Mouse (Mus musculus) embryonic facial prominence, embryonic 10.5 days (tissue): Measurements from ENCODE around the gene Adamts8. TPM values are rescaled to one million over a fixed set of nuclear protein-coding genes. Genes with fewer than 3 reads are reported as not detected.
A peak's percentile ranks its signal among the peaks of the same experiment; 100 is the strongest.

ENCODE experiments used
- DNase-seq: peaks from one replicate; pipeline ENCODE4 v3.0.0-alpha.2; 2017; ENCODE audit warnings: low spot score
- H3K27ac ChIP-seq: fragments of 300-500 bp; sonication (generic); replicated peaks from 2 replicates; pipeline ENCODE4 v1.5.1; 2016; ENCODE audit warnings: mild to moderate bottlenecking
- H3K27me3 ChIP-seq: fragments of 300-500 bp; sonication (generic); replicated peaks from 2 replicates; pipeline ENCODE4 v1.6.1; 2016; ENCODE audit warnings: low read depth, mild to moderate bottlenecking; ENCODE audit not compliant: poor library complexity, severe bottlenecking
- H3K36me3 ChIP-seq: fragments of 300-500 bp; sonication (generic); replicated peaks from 2 replicates; pipeline ENCODE4 v1.6.1; 2016; ENCODE audit warnings: mild to moderate bottlenecking, moderate library complexity
- H3K4me1 ChIP-seq: fragments of 300-500 bp; sonication (generic); 2 replicates; pipeline ENCODE4 v1.6.1; 2016
- H3K4me3 ChIP-seq: fragments of 300-500 bp; sonication (generic); 2 replicates; pipeline ENCODE4 v1.5.1; 2016; ENCODE audit warnings: mild to moderate bottlenecking, moderate library complexity
- H3K9me3 ChIP-seq: fragments of 300-500 bp; sonication (generic); 2 replicates; pipeline ENCODE4 v1.6.1; 2016; ENCODE audit warnings: mild to moderate bottlenecking
- WGBS: fragments of 180-500 bp; shearing (Covaris S2); methylation state at CpG from one replicate; pipeline ENCODE4 v1.1.7; 2016; 5-methylcytosine and 5-hydroxymethylcytosine counted together
- polyA plus RNA-seq: library from polyadenylated mRNA; unstranded; fragments of >200 nt; fragmentation: Nextera tagmentation; extraction: Ambion mirVana; gene quantifications from 2 replicates; pipeline ENCODE4 v1.2.1, GENCODE M21; 2016

Adamts8 gene
- polyA plus RNA-seq, 1 experiment from 2014 or later = 0.57 TPM

GRCm38 (mm10) chr9:30934827-30935226 is 7.5 kb upstream of the Adamts8 start:
- Histone ChIP-seq H3K36me3 (no peaks in the 10 kb centered on the region), H3K27me3 (peaks cover 19% of the 10 kb centered on the region; the same call in 1 of the 2 replicates), H3K4me3 (no peak overlapping the region), H3K27ac (no peak overlapping the region), H3K4me1 (no peaks in the 10 kb centered on the region), H3K9me3 (no peaks in the 10 kb centered on the region)
- 73% methylated on average over 6 of the region's 6 CpGs for WGBS
- no peak for DNase-seq

DNA sequence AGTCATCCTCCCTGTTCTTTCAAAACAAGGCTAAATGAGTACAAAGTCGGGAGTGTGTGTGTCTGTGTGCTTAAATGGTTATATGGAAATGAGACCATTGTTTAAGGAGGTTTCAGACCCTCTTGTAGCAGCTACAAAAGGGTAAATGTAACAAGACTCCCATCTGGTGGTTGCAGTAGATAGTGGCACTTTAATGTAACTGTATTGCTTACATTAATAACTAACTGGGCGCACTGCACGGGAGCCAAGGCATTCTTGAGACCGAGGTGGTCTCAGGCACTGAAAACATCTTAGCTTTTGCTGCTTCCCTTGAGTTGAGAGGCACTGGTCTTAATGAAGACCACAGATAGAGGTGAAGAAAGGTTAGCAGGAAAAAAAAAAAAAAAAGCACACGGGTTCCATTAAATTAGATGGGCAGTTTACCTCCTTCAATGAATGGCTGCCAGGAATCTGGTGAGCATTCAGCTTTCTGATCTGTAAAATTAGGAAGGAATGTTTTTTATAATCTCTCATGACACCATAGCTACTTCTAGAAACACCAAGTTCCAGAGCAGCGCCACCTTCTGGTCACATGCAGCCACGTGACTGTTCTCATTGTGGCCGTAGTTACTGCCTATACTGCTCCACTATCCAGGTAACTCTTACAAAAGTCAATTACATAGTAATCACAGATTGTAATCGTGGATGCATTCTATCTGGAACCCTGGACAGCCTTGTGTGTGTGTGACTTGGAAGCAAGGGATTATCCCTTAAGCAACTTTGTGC is 5.5 kb upstream of the Adamts8 start:
- no peak overlapping the region for H3K4me3 ChIP-seq
- DNase-seq = peak; percentile 59
- WGBS = 37% methylated on average over 9 of the region's 9 CpGs
- no peak overlapping the region for H3K27ac ChIP-seq
- H3K36me3 ChIP-seq = no peaks in the 10 kb centered on the region
- no peaks in the 10 kb centered on the region for H3K4me1 ChIP-seq
- H3K9me3 ChIP-seq = no peaks in the 10 kb centered on the region
- peaks cover 34% of the 10 kb centered on the region for H3K27me3 ChIP-seq

DNA sequence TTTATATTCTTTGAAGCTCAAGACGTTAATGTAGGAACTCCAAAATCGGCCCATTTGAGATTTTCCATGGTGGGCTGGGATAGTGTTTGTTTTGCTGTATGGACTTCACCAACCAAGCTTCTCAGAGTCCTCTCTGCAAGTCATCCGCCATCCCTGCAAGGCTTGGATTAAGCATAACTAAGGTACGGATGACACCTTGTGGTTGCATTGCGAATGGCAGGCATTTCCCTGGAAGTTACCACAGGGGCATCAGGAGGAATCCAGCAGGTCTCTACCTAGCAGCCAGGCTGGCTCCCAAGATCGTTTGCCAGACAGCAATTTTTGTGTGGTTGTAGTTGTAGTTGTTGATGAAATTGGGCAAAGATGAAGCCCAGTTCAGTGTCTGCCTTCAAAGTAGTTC is 2.0 kb upstream of the Adamts8 start:
- no peaks in the 10 kb centered on the region for H3K36me3 ChIP-seq
- WGBS = 6% methylated on average over 6 of the region's 6 CpGs
- peak; percentile 89 for DNase-seq
- no peak overlapping the region for H3K4me3 ChIP-seq
- no peak overlapping the region for H3K27ac ChIP-seq
- H3K4me1 ChIP-seq = peaks cover 15% of the 10 kb centered on the region
- no peaks in the 10 kb centered on the region for H3K9me3 ChIP-seq
- peaks cover 61% of the 10 kb centered on the region for H3K27me3 ChIP-seq

GRCm38 (mm10) chr9:30943341-30943740 is 979 bp downstream of the Adamts8 start:
- no peak for DNase-seq
- H3K27me3 ChIP-seq = peaks cover 72% of the 10 kb centered on the region
- no peaks in the 10 kb centered on the region for H3K9me3 ChIP-seq
- H3K36me3 ChIP-seq = no peaks in the 10 kb centered on the region
- WGBS = 1% methylated on average over 14 of the region's 14 CpGs
- no peak overlapping the region; the same call in 1 of the 2 replicates for H3K27ac ChIP-seq
- peaks cover 15% of the 10 kb centered on the region for H3K4me1 ChIP-seq
- H3K4me3 ChIP-seq = peak overlapping the region; percentile 64

- 22% methylated on average over 1 of the region's 1 CpGs for WGBS
- H3K27me3 ChIP-seq = peaks cover 69% of the 10 kb centered on the region
- H3K27ac ChIP-seq = no peak overlapping the region
- H3K4me1 ChIP-seq = peaks cover 15% of the 10 kb centered on the region
- H3K36me3 ChIP-seq = no peaks in the 10 kb centered on the region
- no peak overlapping the region for H3K4me3 ChIP-seq
- no peak for DNase-seq
- H3K9me3 ChIP-seq = no peaks in the 10 kb centered on the region
These were observed 1.9 kb downstream of the Adamts8 start for GRCm38 (mm10) chr9:30944234-30944633.

- no peak for DNase-seq
- 63% methylated on average over 1 of the region's 1 CpGs for WGBS
- Histone ChIP-seq H3K36me3 (no peaks in the 10 kb centered on the region), H3K27ac (no peak overlapping the region), H3K4me3 (no peak overlapping the region), H3K4me1 (peaks cover 15% of the 10 kb centered on the region), H3K27me3 (peaks cover 69% of the 10 kb centered on the region), H3K9me3 (no peaks in the 10 kb centered on the region)
These were observed 2.9 kb downstream of the Adamts8 start for GRCm38 (mm10) chr9:30945276-30945675.

DNA sequence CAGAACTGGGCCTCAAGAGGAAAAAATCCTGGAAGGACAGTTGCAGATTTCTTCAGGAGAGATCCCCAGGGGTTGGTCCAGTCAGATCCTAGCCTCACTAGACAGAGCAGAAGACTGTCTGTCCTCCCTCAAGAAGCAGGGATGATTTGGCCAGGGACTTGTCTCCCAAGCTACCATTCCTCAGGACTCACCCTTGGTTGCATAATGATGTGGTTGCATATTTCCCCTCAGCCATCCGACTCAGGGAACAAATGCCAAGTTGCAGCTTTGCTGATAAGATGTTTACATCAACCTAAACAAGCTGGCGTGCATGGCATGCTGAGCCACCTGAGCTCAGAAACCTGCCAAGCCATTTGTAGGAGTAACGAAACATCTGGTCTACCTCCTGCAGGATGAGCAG is 7.1 kb downstream of the Adamts8 start:
- H3K9me3 ChIP-seq = no peaks in the 10 kb centered on the region
- H3K4me1 ChIP-seq = 0 out of 2 replicates have a peak, but pooled peaks cover 4% of the 10 kb centered on the region

DNA sequence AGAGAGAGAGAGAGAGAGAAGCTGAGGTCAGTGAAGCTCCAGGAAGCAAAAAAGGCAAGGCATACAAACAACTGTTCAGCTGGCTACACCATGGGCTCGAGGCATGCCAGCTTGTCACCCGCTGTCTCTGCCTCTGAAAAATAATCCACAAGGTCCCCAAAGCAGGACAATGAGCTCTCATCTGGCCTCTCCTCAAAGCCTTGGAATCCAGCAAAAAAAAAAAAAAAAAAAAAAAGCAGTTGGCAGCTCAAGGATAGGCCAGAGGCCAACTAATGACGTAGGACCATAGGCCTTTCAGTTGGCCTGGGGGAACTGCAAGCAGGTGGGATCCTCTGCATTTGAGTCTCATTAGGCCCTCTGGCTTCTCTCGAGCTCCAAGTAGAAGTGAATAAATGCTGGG is 7.6 kb downstream of the Adamts8 start:
- H3K4me3 ChIP-seq = no peak overlapping the region
- DNase-seq = no peak
- no peaks in the 10 kb centered on the region for H3K36me3 ChIP-seq
- H3K4me1 ChIP-seq = 0 out of 2 replicates have a peak, but pooled peaks cover 4% of the 10 kb centered on the region
- WGBS = 82% methylated on average over 4 of the region's 4 CpGs
- no peaks in the 10 kb centered on the region for H3K9me3 ChIP-seq
- no peak overlapping the region for H3K27ac ChIP-seq
- peaks cover 27% of the 10 kb centered on the region for H3K27me3 ChIP-seq

More for the DNA sequence above, 7.1 kb downstream of the Adamts8 start:
- no peak for DNase-seq
- 90% methylated on average over 3 of the region's 3 CpGs for WGBS
- H3K36me3 ChIP-seq = no peaks in the 10 kb centered on the region
- H3K27ac ChIP-seq = no peak overlapping the region
- peaks cover 29% of the 10 kb centered on the region for H3K27me3 ChIP-seq
- no peak overlapping the region for H3K4me3 ChIP-seq

- Histone ChIP-seq H3K36me3 (no peaks in the 10 kb centered on the region), H3K27ac (no peak overlapping the region), H3K4me3 (no peak overlapping the region), H3K4me1 (0 out of 2 replicates have a peak, but pooled peaks cover 4% of the 10 kb centered on the region), H3K9me3 (no peaks in the 10 kb centered on the region), H3K27me3 (peaks cover 21% of the 10 kb centered on the region)
- WGBS = 87% methylated on average over 4 of the region's 4 CpGs
- no peak for DNase-seq
These were observed 8.2 kb downstream of the Adamts8 start for GRCm38 (mm10) chr9:30950592-30950991.

DNA sequence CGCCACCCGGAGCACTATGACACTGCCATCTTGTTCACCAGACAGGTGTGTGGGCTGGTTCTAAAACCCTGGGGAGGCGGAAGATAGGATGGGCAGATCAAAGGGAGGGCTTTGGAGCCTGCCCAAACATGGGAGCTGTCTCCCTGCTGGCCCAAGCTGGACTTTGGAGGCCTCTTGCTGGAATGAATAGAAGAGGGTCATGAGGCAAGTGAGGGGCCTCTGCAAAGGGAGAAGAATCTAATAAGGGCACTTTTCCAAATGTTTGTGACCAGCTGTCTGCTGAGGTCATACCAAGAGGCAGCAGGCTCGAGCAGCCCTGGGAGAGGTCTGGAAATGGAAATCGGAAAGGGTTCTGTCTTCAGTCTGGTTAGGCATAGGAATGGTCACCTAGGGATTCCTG is 9.1 kb downstream of the Adamts8 start:
- no peak for DNase-seq
- H3K9me3 ChIP-seq = no peaks in the 10 kb centered on the region
- H3K36me3 ChIP-seq = no peaks in the 10 kb centered on the region
- 91% methylated on average over 5 of the region's 5 CpGs for WGBS
- H3K27ac ChIP-seq = no peak overlapping the region
- no peak overlapping the region for H3K4me3 ChIP-seq
- H3K4me1 ChIP-seq = 0 out of 2 replicates have a peak, but pooled peaks cover 4% of the 10 kb centered on the region
- peaks cover 13% of the 10 kb centered on the region for H3K27me3 ChIP-seq

DNA sequence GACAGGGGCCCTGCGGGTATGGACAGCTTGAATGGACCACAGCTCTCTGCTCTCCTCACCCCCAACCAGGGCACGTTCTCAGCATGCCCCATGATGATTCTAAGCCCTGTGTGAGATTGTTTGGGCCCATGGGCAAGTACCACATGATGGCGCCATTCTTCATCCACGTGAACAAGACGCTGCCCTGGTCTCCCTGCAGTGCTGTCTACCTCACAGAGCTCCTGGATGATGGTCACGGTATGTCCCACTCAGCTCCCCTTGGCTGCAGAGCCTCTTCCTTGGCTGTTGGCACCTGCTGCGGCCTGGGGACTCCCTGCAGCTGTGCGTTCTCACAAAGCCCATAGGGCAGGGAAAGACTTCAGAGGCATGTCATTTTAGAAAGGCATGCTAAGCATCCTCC is 10.9 kb downstream of the Adamts8 start:
- H3K4me3 ChIP-seq = no peak overlapping the region
- 0 out of 2 replicates have a peak, but pooled peaks cover 4% of the 10 kb centered on the region for H3K27me3 ChIP-seq
- 0 out of 2 replicates have a peak, but pooled peaks cover 4% of the 10 kb centered on the region for H3K4me1 ChIP-seq
- WGBS = 68% methylated on average over 8 of the region's 8 CpGs
- H3K36me3 ChIP-seq = no peaks in the 10 kb centered on the region
- no peaks in the 10 kb centered on the region for H3K9me3 ChIP-seq
- no peak overlapping the region for H3K27ac ChIP-seq
- peak; percentile 23 for DNase-seq

DNA sequence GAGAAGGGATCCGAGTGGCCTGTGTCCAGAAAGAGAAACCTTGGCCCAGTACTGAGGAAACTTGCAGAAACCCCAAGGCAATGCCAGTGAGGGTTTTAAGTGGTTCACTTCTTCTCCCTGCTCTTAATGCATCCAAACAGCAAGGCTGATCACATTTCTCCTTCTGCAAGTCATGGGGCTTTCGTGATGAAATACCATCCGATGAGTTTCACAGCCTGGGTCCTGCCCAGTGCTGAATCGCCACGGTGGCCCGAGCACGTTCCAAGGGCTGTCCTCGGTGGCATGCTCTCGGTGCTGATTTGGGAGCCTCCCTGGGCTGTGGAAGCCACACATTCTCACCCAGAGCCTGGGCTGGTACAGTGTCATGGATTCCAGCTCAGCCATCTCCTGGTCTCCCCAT is 12.9 kb downstream of the Adamts8 start:
- no peaks in the 10 kb centered on the region for H3K9me3 ChIP-seq
- H3K36me3 ChIP-seq = no peaks in the 10 kb centered on the region
- H3K4me3 ChIP-seq = no peak overlapping the region
- H3K27ac ChIP-seq = no peak overlapping the region
- 92% methylated on average over 9 of the region's 9 CpGs for WGBS
- H3K4me1 ChIP-seq = 0 out of 2 replicates have a peak, but pooled peaks cover 4% of the 10 kb centered on the region
- DNase-seq = no peak
- 0 out of 2 replicates have a peak, but pooled peaks cover 4% of the 10 kb centered on the region for H3K27me3 ChIP-seq

GRCm38 (mm10) chr9:30963780-30964179 is 21.4 kb downstream of the Adamts8 start:
- Histone ChIP-seq H3K9me3 (no peaks in the 10 kb centered on the region), H3K4me3 (no peak overlapping the region), H3K27me3 (no peaks in the 10 kb centered on the region), H3K36me3 (no peaks in the 10 kb centered on the region), H3K4me1 (peaks cover 9% of the 10 kb centered on the region), H3K27ac (no peak overlapping the region)
- no peak for DNase-seq
- 89% methylated on average over 4 of the region's 4 CpGs for WGBS
